Mouse (Mus musculus): ENCODE results near the gene Dhcr24.

Dhcr24 gene

DNA sequence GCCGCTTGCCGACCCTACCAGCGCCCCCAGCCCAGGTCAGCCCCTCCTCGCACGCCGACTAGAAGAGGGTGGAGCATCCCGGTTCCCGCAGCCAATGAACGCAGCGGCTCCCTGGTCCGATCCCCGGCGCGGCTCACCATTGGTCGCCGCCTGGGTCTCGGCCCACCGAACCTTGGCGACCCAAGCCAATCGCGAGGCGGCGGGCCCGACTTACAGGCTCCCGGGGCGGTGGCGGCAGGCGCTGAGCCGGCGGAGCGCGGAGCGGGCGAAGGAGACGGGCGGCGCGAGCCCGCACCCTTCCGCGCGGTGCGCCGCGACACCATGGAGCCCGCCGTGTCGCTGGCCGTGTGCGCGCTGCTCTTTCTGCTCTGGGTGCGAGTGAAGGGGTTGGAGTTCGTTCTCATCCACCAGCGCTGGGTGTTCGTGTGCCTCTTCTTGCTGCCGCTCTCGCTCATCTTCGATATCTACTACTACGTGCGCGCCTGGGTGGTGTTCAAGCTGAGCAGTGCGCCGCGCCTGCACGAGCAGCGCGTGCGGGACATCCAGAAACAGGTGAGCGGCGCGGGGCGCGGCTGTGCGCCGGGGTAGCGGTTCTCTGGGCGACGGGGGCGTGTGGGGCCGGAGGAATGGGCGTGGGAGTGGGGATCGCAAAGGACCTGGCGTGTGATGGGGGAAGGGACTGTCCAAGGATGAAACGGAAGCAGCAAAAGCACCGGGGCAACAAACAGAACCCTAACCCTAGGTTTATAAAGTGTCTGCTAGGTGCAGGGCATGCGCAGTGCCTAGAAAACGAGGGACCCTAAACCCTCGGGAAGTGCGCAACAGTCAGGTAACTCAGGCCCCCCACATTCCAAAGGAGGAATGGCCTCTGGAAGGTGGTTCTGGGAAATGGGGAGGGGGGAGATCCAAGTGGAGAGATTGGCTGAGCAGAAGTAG, at the start of gene Dhcr24:
Gene Dhcr24 (plus strand): TSS at position 193 of the 936 bp plus-strand sequence.
- peak; percentile 95 for DNase-seq (ENCODE audit: extremely low spot score)

DNA sequence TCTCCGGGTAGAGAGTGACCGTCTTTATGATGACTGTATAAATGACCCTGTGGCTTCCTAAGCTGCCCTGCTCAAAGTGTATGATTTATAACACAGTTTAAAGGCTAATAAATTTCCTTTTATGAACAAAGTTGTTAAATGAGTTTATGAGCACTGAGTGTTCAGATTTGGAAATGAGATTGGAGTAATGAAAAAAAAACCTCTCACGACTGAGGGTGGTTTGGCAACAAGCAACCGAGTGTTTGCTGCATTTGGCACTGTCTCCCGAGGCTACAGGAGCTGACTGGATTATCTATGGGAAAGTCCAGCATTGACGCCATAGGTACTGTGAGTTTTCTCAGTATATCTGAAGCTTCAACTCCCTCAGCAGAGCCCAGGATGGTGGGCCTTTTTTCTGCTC, 46.2 kb upstream of the Dhcr24 start:
- DNase-seq (ENCODE audit: extremely low spot score): no peak

DNA sequence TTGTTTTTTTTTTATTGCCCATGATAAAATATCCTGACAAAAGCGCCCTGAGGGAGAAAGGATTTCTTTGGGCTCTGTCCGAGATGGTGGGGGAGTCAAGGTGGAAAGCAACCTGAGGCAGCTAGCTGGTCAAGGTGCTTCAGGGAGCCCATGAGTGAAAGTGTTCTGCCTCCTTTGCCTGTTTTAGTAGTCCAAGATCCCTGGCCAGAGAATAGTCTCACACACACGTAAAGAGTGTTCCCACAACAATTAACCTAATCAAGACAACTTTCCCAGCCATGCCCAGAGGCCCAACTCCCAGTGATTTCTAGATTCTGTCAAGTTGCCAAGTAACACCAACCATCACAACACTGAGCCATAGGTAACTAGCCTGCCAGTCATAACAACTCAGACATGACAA, 38.3 kb upstream of the Dhcr24 start:
- DNase-seq (ENCODE audit: extremely low spot score): no peak

DNA sequence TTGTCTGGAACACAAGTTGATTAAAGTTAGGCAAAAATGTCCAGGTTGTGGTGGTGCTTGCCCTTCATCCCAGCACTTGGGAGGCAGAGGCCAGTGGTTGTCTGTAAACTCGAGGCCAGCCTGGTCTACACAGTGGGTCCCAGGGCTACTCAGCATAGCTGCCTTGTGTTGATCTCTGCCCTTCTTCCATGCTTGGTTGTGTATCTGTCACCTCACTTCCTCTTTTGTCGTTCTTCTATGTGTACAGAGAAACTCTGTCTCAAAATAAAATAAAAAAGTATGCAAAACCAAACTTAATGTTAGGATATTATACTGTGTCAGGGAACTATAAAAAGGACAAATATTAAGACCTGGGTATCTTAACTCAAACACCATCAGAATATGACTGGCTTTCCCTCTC, 36.7 kb upstream of the Dhcr24 start:
- no peak for DNase-seq (ENCODE audit: extremely low spot score)

DNA sequence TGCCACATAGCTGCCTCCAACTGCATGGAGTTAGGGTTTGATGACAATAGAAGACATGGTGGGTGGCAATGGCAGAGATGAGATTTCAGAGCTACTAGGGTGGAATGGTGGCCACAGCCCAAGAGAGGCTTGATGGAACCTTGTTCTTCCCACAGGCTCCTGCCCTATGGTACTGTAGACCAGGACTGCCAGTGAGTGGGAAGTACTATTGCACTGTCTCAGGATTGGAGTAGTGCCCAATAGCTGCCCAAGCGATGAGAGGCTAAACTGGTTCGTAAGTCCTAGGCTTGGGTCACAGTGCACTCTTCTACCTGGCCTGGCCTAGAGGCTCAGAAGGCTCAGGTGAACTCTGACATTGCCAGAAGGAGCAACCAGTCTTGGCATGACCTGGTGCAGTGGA, 35.8 kb upstream of the Dhcr24 start:
- no peak for DNase-seq (ENCODE audit: extremely low spot score)

DNA sequence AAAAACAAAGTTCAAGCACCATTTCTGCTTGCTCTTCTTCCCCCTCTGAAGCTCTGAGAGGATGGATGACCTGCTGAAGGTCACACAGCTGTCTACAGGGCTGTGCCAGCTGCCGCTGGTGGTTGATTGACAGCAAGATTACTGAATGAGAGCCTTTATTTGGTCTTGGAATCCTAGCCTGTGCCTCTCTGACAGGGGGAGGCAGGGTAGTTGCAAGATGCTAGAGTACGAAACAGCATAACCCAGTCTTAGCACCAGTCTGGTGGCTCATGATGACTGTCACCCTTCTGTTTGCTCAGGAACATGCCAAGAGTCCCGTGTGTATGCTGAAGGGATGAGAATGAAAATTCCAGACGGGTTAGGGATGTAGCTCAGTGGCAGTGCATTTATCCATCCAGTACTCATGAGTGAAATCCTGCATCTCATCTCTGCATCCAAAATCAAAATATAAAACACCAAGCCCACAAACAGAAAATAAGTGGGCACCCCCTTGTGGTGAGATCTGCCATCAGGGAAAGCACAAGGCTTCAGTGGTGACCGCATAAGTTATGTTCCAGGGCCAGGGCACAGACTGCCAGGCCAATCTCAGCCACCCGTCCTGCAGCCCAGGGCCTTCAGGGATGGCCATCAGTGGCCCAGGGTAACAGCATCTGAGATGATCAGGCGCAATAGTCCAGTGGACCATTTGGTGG, 32.8 kb upstream of the Dhcr24 start:
- no peak for DNase-seq (ENCODE audit: extremely low spot score)

DNA sequence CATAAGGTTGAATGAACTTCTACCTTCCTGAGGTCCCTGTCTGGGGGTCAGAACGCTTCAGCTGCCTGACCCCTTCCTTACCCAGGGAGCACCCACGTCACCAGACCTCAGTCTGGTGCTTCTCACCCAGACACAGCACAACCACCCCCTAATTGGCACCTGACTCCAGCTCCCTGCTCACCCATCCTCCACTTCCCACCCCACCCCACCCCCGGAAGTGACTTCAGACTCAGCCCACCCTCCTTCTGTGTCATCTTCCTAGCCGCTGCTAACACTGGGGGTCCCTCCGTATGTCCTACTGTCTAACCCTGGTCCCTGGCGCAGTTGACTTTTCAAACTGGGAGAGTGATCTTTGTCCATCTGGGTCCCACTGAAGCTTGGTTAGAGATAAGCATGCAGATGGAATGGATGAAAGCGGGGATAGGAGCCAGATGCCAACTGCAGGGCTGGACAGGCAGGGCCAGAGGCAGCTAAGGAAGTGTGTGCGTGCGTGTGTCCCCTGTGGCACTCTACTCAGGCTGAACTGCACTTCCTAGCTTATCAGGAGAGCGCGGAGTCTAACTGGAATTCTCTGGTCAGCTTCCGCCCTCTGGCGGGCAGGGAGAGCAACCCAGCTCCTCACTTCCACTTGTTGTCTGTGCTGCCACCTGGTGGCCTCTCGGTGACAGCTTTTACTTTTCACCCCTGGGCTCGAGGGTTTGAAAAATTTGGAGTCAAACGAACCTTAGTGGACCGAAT, 31.3 kb upstream of the Dhcr24 start:
- peak; percentile 88 for DNase-seq (ENCODE audit: extremely low spot score)

DNA sequence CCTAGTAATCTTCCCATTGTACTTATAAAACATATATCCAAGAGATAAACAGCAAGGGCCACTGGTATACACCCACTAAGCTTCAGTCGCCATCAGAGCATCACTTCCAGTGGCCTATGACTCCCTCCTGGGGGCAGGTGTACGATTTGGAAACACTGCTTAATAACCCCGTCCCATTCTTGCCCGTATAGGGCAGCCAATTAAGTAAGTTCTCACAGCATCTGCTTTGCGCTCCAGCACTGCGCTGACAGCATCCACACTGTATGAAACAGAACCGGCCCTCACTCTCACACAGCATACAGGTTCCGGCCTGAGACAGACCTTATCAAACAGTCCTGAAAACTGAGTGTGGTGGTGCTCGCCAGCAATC, 30.7 kb upstream of the Dhcr24 start:
- DNase-seq (ENCODE audit: extremely low spot score): no peak

DNA sequence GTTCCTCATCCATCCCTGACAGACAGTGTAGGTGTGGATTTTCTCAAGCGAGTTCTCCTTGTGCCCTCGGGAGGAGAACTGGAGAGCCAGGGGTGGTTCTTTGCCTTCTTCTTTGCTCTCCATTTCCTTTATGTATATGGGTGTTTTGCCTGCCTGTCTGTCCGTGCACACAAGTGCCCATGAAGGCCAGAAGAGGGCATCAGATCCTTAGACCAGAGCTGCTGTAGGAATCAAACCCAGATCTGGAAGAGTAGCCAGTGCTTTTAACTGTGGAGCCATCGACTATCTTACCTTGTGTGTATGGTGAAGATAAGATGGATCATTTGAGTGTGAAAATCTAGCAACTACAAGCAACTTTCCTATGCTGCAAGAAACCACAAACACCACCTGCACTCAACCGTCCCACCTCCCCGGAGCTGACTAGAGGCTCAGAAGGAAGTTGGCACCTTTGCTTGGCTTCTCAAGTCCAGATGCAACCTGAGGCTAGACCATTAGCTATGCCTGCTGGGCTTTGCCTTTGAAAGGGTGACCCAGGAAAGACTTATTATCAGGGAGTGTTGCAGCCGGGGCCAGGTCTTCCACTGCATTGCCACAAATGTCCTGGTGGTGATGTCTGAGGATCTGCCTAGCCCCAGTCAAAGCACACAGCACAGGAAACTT, 27.3 kb upstream of the Dhcr24 start:
- no peak for DNase-seq (ENCODE audit: extremely low spot score)

DNA sequence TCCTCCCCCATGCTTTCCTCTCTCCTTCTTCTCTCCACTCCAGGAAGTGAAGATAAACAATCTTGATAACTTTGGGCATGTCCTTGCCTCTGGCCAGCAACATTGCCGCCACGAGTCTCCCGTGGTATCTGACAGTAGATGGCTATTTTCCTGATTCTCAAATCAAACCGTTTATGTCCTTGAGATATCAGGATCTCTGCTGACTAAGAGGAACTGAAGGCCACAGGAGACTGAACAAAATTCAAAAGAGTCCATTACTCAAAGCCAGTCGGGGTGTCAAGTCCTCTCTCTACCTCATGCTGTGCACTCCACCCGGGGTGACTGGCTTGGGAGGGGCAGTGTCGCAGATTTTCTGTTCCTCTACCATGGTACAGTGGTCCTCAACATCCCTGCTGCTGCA, 26.6 kb upstream of the Dhcr24 start:
- no peak for DNase-seq (ENCODE audit: extremely low spot score)

DNA sequence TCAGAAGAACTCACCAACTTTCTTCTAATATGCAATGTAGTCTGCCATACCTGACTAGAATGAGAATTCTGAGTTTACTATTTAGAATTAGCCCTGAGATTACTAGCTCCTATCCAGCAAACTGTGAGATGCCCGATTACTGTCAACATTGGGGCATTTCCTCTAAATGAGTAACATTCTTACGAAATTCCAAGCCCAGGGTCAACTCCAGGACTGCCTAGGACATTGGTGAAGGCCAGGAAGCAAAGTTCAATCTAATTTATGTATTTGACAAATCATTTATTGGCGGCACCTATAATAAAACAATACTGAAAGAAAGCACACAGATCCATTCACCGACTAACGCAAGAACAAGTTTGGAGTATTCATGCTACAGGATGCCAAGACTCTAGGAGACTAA, 21.1 kb upstream of the Dhcr24 start:
- no peak for DNase-seq (ENCODE audit: extremely low spot score)

DNA sequence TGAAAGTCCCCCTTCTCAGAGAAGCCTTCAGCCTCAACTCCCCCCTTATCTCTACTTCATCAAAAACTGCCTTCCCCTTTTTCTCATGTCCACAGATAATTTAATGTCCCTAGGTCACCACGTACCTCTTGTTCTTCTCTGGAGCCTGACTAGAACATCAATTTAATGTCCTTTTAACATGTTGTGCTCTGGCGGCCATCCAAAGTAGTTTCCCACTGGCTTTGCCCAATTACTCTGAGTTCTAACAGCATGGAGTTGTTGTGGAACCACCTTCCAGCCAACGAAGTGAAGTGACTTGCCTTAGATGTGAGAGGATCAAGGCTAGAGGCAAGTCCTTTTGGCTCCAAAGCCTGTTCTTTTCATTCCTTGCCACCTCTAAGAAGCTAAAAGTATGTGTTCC, 19.3 kb upstream of the Dhcr24 start:
- no peak for DNase-seq (ENCODE audit: extremely low spot score)

DNA sequence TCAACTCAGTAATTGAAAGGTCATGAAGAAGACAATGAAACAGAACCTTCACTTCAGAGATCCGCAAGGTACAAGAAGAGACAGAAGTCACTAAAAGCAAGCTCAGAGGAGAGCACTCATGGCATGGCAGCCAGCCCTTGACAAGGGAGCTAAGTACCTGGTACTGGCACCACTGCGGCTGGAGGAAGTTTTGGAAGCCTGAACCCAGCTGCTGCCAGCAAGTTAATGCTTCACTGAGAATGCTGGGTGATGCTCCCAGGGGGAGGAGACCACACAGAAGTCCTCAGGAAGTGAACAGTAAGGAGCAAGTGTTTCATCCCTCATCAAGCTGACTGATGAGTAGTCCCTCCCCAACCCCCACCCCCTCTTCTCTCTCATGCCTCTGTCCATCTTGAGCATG, 18.6 kb upstream of the Dhcr24 start:
- DNase-seq (ENCODE audit: extremely low spot score): no peak

DNA sequence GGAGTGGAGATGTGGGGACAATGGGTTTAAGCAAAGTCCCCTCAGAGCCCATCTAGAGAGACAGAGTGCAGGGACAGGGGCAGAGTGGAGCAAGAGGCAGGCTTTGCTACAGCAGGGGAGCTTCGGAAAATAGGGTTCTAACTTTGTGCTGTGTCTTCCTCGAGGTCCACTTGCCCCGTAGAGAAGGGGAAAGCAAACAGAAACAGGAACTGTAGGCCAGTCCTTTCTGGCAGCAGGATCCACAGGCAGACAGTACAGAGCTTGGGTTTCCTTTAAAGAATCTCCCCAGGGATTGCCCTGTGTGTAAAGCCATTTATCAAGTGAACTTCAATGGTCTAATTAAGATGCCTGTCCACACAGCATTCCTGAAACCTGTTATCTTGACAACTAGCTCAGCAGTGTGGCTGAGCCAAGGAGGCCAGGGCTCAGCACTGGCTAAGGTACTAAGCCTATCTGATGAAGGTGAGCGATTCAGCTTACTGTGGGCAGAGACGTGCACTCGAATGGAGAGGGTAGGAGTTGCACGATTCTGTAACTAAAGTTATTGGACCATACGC, 14.9 kb upstream of the Dhcr24 start:
- DNase-seq (ENCODE audit: extremely low spot score): peak; percentile 37

DNA sequence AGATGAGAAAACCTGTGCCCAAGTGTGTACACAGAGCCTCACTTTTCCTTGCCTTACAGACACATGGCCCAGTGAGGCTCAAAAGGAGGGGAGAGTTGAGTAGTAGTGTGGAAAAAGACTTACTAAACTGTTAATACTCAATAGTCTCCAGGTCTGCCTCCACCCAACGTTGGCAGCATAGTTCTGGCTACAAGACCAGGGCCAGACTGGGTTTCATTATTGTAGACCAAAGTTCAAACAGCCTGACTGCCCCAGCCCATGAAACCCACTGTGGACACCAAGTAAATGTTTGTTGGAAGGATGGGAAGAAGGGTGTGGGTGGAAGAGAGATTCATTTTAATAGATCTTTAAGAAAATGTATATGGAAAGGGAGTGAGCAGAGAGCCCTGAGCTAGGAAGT, 13.9 kb upstream of the Dhcr24 start:
- DNase-seq (ENCODE audit: extremely low spot score): no peak

DNA sequence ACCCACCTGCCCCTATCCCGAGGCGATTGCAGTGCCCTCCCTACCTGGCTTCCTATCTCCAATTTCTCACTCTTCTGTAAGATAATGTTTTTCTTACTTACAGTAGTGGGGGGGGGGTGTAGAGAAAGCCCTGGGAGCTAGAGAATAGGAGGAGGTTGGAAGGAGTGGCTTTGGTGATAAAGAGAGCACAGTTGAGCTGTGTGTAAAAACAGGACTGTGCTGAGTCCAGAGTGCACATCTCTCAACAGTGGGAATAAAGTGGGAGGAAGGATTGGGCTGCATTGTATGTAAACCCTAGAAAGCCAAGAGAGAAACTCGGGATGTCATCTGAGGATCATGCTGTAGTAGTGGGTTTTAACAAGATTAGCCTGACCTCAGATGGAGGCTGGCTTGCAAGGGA, 12.7 kb upstream of the Dhcr24 start:
- no peak for DNase-seq (ENCODE audit: extremely low spot score)

DNA sequence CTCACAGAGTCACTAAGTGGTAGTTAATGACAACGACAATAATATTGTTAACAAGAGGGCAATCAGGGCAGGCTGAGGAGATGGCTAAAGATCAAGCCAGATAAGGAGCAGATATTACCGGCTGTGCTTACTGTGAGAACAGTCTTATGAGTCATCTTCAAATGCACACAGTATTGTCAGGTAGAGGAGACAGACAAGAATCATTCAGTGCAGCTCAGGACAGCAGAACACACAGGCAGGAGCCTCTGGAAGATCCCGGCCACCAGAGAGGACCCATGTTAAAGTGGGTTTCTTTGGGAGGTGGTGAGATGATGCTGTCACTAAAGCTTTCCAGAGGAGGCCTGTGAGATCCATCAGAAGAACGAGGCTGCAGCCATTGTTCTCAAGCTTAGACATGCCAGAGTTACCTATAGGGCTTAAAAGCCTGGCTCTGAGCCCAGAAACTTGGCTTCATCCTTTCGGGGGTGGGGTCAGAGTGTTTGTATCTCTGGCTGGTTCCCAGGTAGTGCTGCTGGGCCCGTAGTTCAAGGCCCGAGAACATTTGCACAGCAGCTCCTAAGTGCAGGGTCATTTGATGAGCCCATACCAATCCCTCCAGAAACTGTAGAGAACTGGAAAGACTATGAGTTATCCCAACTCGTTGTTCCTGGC, 10.2 kb upstream of the Dhcr24 start:
- DNase-seq (ENCODE audit: extremely low spot score): no peak

DNA sequence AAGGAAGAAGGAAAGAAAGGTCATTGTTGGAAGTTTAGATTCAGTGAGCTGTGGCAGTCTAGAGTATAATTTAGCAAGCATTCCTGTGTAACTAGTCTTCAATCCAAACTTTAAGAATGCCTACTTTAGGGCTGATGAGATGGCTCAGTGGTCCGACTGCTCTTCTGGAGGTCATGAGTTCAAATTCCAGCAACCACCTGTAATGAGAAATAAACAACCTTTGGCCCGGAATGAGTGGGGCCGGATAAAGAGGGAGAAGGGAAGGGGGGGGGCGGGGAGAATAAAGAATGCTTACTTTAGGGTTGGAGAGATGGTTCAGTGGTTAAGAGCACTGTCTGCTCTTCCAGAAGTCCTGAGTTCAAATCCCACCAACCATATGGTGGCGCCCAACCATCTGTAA, 3.6 kb upstream of the Dhcr24 start:
- no peak for DNase-seq (ENCODE audit: extremely low spot score)

DNA sequence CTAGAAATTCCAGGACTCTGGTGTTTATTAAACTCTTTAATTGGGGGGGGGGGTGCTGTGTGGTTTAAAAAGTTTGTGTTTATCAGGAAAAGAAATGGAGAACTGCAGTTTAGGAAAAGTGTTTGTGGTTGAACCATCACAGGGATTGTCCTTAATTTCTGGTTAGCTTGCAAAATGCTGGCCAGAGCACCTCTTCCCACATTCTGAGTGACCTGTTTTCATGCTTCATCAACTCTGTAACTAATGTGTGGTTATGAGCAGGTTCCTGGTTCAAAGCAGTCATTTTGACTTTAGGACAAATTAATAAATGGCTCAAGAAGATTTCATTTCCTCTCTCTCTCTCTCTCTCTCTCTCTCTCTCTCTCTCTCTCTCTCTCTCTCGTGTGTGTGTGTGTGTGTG, 2.9 kb upstream of the Dhcr24 start:
- DNase-seq (ENCODE audit: extremely low spot score): no peak

DNA sequence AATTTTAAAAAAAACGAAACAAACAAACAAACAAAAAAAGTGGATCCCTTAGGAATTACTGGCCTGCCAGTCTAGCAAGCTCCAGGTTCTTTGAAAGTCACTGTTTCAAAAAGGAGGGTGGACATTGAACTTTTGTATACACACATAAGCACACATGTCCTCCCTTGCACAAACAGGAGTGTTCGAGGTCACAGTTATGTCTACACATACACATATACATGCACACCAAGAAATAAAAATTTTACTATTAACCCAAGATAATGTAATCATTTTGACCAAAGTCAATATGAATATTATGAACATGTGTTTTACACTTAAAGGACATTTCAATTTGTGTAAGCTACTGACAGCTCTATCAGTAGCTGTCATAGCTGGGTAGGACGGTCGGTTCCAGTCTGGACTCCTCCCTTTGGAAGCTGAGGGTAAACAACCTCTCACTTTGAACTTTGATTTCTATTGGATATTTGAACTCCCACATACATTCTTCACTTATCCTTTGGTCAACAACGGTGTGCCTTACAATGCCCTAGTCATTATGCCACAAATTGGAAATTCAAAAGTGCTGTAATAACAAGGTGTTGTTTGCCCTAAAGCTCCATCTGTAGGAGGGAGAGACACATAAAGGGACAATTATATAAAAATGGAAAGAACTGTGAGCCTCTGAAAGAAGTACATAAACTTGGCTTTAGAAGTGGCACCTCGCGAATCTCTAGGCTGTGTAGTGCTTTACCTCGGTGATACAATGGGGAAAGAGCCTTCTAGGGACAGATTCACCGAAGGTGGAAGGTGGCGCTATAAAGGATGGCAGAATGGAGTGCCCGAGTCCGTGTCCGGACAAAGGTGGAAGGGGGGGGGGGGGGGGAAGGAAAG, 1.3 kb upstream of the Dhcr24 start:
- no peak for DNase-seq (ENCODE audit: extremely low spot score)

All from embryo, embryonic 9.5 days (tissue).